Mouse (Mus musculus) megakaryocyte, adult 5-6 weeks (primary cell): ENCODE measurements at regions not wholly inside any gene's neighbourhood (a gene's known extent, or its start where the extent isn't known, plus 50 kb on each side); places are given as distances from the start of the nearest gene placed in this dataset.
A peak's percentile ranks its signal among the peaks of the same experiment; 100 is the strongest.

Experiments
- ATAC-seq: 2 replicates; pipeline ENCODE4 v1.8.0; 2016; ENCODE audit warnings: mild to moderate bottlenecking, inconsistent platforms; ENCODE audit not compliant: poor library complexity, severe bottlenecking

DNA sequence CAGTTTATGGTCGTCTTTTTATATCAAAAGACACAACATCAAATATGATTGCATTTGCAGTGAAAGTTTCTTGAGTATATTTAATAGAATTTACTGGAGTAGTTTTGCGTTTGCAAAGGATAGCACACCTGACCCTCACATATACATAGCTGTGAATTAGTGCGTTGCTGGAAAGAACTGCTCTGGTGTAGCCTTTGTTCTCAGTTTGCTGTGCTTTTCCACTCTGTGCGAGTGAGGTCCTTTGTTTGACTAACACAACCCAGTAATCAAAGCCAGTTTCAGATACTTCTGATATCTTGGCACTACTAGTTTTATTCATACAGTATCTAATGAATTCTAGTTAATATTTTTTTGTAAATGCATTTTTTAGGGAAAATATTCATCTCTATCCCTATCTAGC is 84.7 kb downstream of the Trim52 start:
- no peak for ATAC-seq

DNA sequence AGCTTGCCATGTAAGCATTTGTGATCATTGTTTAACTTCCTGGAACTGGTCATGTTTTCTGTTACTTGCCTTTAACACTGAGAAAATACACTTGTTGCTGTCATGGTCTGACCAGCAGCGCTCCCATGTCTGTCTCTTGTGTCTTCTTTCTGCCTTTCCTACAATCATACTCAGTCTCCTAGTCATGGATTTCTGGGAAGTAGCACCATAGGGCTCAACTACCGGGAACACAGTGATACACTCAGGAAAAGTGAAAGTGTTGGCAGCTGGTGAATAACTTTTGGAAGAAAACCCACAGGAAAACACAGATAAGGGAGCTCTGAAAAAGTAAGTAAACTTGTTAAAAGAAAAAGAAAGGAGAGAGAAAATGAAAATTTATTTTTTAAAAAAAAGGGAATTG is 87.6 kb downstream of the Trim52 start:
- no peak for ATAC-seq

DNA sequence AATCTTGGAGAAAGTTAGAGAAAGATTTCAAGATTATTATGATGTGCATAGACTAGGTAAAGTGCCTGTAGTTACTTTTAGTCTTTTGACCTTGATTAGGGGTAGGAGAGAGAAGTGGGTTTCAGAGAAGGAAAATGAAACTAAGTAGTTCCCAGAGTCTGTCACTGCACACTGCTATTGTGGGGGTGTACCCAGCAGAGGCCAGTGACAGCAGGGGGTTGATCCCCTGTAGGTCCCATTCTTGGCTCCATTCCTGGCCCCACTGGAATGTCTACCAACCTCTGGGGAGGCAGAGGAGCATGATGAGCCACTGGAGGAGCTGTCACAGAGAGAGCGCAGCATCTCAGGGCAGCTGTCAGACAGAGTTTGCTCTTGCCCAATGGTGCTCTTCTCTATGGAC is 88.1 kb downstream of the Trim52 start:
- ATAC-seq: peak; percentile 69

- ATAC-seq: no peak
Measured at GRCm38 (mm10) chr14:106197826-106198225, 91.8 kb downstream of the Trim52 start.

DNA sequence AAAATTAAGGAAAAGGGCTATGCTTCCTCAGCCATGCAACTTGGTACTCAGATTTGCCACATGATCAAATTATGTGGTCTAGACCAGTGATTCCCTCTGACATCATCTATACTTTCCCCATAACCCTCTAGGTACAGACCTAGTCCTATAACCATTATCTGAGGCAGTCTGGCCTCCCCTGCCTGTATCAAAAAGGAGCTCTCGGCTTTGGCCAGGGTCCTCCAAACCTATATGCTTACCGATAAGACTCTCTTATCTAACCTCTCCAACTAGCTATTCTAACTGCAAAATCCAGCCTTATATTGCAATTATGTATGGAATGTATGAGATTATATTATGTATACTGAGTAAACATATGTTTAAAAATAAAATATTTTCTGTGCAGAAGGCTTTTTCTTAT is 93.1 kb downstream of the Trim52 start:
- ATAC-seq: no peak

GRCm38 (mm10) chr14:106199536-106200319 is 93.7 kb downstream of the Trim52 start:
- ATAC-seq: no peak

DNA sequence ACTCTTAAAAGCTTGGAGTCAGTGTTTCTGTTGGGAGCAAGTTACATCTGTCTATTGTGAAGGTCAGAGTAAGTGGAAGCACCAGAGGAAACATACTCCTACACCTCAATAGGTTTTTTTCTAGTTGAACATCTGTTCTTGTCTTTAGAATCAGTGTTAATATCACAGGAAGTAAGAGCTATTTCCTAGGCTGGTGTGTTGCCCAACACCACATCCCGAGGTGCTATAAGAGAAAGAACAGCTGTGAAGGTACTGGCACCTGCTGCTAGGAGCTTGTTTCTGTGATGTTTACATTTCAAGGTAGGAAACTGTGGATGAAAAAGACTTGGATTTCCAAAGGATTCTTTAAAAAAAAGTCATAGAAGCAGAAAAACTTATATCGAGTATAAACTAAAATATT is 105.1 kb downstream of the Trim52 start:
- peak; percentile 77 for ATAC-seq

DNA sequence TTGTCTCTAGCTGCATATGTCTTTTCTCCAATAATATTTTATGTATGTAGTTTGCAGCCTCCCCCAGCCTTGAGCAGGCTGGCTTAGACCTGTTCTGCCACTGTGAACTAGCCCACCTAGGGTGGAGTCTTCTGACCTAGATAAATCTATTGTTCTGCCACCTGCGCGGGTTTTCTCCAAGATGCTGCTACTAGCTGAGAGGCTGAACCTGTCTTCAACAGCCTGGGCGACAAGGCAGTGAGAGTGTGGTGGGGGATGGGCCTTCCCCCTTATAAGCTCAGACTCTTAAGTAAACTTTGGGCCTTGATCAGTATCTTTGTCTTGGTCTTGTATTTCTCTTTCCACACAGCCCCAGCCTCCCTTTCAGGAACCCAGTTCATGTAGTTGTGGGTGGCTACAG is 111.7 kb downstream of the Trim52 start:
- ATAC-seq: no peak

DNA sequence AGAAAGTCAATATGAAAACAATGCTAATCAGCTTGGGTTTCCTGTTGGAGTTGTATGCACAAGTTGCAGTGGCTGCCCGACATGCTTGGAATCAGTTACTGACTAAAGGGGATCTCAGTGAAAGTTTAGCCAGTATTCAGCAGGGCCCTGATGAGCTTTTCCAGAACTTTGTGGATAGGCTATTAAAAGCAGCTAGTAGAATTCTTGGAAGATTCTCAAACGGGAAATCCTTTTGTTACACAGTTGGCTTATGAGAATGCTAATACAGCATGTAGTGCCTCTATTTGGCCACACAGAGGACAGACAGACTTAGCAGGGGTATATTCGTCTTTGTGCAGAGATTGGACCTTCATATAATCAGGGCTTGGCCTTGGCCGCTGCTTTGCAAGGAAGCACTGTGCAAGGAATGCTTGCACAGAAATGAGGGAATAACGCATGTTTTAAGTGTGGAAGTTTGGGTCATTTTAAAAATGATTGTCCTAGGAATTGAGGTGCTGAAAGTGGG is 113.3 kb downstream of the Trim52 start:
- no peak for ATAC-seq

DNA sequence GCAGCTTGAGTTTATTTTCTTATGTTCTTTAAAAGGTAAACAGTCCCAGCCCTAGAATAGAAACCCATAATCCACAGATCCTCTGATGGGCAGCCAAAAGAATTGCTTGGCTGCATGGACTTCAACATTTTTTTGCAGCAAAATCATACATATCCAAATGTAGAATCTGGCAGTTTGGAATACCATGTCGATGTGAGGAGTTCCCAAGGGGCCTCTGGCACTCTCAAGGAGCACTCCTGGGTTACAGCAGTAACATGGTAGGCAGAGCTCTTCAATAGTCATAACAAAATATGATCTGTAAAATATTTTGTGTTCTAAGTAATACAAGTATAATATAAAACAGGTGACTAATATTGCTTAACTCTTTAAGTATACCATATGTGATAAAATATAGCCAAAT is 119.4 kb downstream of the Trim52 start:
- ATAC-seq: no peak

GRCm38 (mm10) chr14:106241721-106242405 is 135.9 kb downstream of the Trim52 start:
- no peak for ATAC-seq

DNA sequence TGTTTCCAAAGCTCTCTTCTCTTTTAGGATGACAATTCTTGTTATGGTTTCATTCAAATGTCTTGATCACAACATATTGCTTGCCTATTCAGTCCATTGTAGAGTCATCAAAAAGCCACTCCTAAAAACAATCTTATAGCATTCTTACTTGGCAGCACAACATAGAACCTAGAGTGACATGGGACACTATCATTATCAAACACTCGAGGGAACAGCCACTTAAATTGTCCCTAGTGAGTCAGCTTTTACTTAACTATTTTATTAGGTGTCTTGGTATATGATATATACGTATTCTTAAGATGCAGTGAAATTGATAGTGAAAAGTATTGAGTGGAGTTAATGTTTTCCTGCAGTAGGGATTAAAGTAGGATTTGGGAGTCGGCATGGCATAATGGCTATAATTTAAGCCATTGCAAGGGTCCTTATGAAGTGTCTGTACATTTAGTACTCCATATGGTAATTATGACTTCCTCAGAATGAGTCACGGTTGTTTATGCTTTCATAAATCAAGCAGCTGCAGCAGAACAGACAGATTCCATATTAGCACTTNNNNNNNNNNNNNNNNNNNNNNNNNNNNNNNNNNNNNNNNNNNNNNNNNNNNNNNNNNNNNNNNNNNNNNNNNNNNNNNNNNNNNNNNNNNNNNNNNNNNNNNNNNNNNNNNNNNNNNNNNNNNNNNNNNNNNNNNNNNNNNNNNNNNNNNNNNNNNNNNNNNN is 153.6 kb downstream of the Trim52 start:
- ATAC-seq: no peak

DNA sequence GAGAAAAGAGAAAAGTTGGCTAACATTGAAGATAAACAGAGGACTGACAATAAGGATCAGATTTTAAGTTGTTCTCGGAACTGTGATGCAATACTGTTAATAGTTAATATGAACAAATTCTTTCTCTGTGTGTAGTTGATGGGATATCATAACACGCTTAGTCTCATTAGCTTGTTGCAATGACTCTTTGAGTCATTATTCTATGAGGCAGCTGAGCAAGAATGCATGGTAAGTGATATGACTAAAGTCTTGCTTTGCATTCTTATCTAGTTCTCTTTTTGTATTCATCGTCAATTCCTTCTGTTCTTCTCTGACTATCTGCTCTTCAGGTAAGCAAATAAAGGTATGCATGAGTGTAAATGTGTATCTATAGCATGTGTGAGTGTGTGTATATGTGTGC is 159.3 kb downstream of the Trim52 start:
- no peak for ATAC-seq

DNA sequence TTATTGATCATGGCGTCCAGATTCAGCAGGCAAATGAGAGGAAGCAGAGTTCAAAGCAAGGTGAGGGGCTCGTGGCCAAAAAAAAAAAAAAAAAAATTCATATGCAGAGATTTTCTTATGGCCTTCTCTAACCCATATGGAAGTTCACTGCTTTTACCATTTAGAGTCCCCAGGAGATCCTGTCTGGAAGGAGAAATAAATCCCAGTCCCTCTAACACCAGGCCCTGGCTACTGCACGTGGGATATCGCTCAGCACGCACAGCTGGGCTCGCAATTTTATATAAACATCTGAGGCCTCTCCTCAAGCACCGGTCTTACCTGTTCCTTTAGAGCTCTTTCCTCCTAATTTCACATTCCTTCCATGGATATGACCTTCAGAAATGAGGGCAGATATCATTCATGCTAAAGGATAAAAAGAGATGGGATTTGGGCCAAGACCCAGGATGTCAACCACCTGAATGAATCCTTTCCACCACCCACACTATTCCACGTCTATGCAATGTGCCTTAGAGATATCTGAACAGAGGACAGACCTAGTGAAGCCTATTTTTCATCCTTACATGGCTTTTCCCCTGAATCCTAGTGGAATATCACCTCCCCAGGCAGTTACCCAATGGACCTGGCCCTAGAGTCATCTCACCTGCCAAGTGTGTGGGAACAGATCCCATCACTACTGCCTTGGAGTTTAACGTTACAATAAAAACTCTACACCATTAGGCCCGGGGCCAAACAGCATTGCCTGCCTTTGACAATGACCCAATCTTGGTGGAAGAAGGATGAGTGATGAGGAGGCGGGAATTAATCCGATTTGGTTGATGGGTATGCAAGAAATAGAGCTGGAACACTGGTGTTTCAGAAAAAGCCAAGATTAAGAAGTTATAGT is 161.9 kb downstream of the Trim52 start:
- no peak for ATAC-seq

- no peak for ATAC-seq
Measured at GRCm38 (mm10) chr14:106269680-106270079, 163.7 kb downstream of the Trim52 start.

GRCm38 (mm10) chr14:106313558-106313957 is 207.6 kb downstream of the Trim52 start:
- ATAC-seq: no peak

- no peak for ATAC-seq
Measured at GRCm38 (mm10) chr14:106314079-106314551, 208.1 kb downstream of the Trim52 start.

DNA sequence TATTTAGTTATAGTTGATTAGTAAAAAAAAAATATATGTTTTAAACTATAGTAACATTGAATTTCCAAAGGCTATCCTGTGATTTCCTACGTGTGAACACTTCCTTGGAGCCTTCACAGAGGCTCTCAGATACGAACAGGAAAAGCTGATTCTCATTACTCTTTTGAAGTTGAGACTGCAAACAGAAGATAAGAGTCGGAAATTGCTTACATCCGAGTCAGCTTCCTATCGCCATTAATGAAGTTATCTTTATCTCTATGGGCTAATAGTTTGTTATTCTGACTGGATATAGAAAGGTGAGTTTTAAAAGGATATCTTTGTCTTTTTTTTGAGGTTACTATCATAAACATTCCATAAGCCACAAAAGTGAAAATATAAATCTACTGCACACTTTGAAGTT is 212.8 kb downstream of the Trim52 start:
- ATAC-seq: no peak

DNA sequence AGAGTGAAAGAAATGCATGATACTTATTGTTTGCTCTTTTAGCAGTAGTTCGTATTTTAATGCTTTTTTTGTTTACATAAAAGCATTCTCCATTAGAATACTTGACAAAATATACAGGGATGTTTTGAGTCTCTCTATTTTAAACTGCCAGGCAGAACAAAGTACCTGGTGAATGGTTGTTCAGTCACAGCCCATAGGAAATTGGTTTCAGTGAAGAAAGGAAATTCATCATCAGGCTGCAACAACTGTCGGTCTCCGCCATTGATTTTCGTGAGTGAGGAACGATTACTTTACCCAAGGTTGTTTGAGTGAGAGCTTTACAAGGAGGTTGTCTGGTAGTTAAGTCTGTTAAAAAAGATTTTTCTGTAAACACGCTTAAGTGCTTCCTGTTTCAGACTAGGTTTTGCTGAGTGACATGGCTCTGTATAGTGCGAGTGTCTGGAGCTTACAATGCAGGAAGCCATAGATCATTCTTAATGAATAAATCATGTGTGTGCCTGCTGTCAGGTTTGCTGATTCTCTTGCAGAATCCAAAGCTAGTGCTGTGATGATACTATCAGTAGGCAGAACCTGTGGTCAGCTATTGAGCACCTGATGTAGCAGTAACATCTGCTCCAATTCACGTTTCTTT is 221.8 kb downstream of the Trim52 start:
- ATAC-seq: no peak
